Mouse (Mus musculus) left cerebral cortex, adult 8-10 months (tissue): ENCODE measurements around the gene Spop. TPM values are rescaled to one million over a fixed set of nuclear protein-coding genes. Genes with fewer than 3 reads are reported as not detected.

Experiments used
- DNase-seq, 2 experiments: peaks; one replicate each; pipeline ENCODE4 v3.0.0; 2022; ENCODE audit warnings: low spot score in 2 of 2
- total RNA-seq, 4 experiments: library from RNA; stranded (reverse); gene quantifications; 2 replicates each; pipeline ENCODE4 v1.2.4; 2022

Spop gene
- total RNA-seq, 4 experiments from 2014 or later = 160 to 203 (median 178) TPM

- no peak for DNase-seq
These were observed 3.5 kb downstream of the Spop start for GRCm38 (mm10) chr11:95417341-95417740.

DNA sequence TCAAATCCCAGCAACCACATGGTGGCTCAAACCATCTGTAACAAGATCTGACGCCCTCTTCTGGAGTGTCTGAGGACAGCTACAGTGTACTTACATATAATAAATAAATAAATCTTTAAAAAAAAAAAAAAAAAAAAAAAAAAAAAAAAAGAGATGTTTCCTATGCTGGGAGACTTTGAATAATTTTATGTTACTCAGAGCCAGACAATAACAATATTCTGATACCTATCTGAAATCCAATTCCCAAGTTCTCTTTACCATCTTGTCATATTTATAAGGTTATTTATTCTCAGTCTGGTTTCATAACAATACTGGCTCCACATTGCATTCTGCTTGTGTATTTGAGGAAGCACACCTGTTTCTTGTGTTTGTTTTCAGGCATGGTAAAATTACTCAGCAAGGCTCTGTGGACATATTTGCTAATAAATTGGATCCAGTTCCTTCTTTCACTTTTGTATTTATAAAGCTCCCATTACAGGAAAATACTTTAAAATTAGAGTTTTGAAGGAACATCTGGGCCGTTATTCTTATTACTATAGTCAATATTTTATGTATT is 7.1 kb downstream of the Spop start:
- no peak for DNase-seq

- DNase-seq = no peak
These were observed 9.6 kb downstream of the Spop start for GRCm38 (mm10) chr11:95423505-95423904.

DNA sequence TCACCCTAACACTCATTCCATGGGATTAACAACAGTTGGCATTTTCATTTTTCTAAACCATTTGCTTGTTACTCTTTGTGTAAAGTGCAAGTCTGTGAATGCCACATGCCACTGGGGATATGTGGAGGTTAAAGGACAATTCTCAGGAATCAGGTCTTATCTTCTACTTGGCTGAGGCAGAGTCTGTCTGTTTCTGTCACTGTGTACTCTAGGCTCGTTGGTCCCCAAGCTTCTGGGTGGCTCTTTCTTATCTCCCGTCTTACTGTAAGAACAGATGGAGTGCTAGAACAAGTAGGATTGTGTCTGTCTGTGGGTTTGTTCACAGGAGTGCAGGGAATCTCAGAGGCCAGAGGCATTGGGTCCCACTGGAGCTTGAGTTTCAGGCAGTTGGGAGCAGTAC is 17.5 kb downstream of the Spop start:
- no peak for DNase-seq

GRCm38 (mm10) chr11:95432194-95432593 is 18.3 kb downstream of the Spop start:
- no peak for DNase-seq

DNA sequence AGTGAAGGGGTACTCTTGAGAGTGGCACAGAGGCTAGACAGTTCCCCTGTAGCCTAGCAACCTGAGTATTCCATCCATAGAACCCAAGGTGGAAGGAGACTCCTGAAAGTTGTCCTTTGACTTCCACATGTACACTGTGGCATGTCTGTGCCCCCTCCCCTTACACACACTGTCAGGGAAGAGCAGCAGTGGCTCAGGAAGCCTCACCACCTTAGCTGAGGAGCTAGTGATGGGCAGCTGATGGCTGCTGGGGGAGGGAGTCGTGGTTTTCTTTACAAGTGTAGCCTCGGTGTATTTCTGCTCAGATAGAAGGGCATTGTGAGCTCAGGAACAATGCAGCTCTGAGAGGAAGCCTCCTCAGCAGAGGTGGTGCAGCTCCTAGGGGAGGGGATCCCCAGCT is 31.5 kb downstream of the Spop start:
- DNase-seq = no peak

GRCm38 (mm10) chr11:95446580-95447305 is 32.9 kb downstream of the Spop start:
- no peak for DNase-seq

DNA sequence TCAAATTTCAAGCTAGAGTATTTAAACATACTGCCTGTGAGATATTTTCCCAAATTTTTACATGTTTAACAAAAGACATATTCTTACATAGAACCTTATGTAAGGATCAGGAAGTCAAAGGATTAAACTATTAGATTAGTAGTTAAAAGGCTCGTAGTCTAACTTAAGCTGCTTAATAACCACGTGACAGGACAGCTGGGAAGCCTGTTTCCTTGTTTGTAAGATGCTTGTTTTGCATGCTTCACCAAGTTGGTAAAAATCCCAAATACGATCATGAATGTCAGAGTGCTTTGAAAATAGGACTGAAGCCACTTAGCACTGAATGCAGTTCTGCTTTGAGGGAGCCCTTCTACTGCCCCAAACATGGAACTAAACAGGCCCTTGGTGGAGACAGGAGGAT is 34.5 kb downstream of the Spop start:
- no peak for DNase-seq

- no peak for DNase-seq
These were observed 41.5 kb downstream of the Spop start for GRCm38 (mm10) chr11:95455331-95455730.

DNA sequence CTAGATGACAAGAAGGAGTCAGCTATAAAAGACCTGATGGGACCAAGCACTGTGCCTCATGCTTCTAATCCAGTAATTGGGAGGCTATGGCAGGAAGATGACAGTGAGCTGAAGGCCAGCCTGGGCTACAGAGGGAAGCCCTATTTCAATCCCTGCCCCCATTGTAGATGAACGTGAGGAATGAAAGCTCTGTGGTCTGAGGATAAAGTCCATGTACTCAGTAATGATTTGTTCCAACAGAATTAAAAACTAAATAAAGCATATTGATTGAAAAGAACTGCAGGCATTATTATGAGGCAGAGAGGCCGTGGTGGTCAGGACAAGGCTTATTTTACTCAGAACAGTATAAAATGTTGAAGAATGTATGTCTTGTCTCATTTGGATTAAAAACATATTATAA is 47.0 kb downstream of the Spop start:
- no peak for DNase-seq

DNA sequence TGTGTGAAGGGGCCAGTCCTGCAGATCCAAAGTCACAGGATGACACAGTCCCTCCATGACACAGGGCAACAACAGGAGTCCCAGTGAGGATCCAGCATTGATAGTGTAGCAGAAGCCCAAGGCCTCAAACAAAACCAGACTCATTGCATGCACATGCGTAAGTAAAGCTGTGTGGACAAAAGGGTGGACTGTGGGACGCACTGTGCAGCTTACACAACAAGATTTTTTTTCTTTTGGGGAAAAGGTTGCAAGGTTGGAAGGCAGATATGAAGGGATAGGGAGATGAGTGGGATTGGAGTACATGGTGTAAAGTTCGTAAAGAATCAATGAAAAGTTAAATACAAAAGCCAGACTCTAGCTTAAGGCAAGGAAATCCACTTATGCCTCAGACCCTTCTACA is 48.3 kb downstream of the Spop start:
- DNase-seq = no peak

- no peak for DNase-seq
These were observed 53.9 kb downstream of the Spop start for GRCm38 (mm10) chr11:95467731-95468130.

DNA sequence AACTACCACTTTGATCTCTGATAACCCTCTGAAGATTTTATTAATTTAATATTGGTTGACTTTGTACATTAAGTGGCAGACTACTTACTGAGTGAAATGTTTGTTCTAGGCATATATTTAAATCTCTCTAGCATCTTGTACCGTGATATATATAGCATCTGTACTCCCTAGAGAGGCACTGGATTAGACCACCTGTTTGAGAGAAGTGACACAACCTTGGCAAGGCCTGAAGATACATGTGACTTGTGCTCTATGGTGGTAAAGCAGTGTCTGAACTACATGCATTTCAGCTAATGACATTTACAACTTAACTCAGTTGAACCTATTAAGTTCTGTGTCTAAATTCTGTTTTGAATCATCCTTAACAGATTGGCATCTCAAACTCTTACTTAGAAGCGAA is 59.1 kb downstream of the Spop start:
- no peak for DNase-seq

- no peak for DNase-seq
These were observed 59.6 kb downstream of the Spop start for GRCm38 (mm10) chr11:95473456-95473855.

DNA sequence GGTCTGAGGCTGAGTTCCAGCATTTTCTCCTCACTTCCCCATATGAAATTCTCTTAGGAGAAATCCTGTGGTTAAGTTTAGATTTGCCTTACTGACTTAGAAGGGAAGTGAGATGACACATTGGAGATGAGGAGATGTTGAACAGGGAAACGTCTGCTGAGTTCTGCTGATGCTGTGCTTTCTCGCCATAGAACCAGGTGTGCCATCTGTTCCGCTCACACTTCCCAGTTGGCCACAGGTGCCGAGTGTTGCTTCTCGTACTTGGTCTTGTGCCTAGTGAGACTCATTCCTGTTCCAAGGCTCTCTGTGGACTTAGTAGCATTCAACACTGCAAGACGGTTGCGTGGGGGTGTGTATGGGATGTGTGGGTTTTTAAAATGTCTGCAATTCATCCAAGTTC is 62.4 kb downstream of the Spop start:
- peak; percentile 51 to 95 for DNase-seq

GRCm38 (mm10) chr11:95479458-95479857 is 65.6 kb downstream of the Spop start:
- DNase-seq = no peak

GRCm38 (mm10) chr11:95480662-95481061 is 66.8 kb downstream of the Spop start:
- DNase-seq = no peak

- no peak for DNase-seq
These were observed 71.8 kb downstream of the Spop start for GRCm38 (mm10) chr11:95485634-95486033.

DNA sequence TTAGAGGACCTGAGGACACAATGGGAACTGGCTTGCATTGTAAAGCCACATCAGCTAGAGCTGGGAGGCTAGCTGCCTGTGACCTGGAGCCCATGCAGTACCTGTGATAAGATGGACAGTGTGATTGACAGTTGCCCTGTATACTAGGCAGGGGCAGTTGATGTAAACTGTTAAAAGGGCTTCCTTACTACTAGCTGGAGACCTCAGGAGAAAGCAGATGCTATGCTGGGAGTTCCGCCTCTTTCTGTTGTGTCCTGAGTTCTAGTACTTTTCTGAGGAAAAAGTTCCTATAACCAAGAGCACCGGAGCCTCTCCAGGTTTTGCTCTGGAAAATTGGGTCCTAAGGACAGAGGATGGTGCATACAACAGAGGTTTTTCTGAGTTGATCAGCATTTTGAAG is 73.4 kb downstream of the Spop start:
- no peak for DNase-seq

DNA sequence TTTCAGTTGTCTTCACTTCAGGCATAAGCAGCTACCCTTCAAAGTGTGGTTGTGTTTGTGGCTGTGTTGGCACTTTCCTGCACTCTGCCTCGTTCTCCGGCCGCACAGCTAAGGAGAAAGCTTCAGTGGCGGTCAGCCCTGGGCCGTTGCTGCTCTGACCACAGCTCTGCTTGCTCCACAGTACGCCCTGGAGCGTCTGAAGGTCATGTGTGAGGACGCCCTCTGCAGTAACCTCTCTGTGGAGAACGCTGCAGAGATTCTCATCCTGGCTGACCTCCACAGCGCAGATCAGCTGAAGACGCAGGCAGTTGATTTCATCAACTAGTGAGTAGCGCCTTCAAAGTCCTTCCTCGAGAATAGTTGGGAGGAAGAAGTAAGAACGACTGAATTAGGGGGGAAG is 76.2 kb downstream of the Spop start:
- DNase-seq = no peak

- DNase-seq = no peak
These were observed 78.4 kb downstream of the Spop start for GRCm38 (mm10) chr11:95492256-95492655.

- no peak for DNase-seq
These were observed 79.1 kb downstream of the Spop start for GRCm38 (mm10) chr11:95493010-95493409.

- no peak for DNase-seq
These were observed 80.1 kb downstream of the Spop start for GRCm38 (mm10) chr11:95493950-95494349.
